Mouse (Mus musculus) colon, adult 2 months (tissue): Measurements from ENCODE around the gene Fitm2. TPM values are rescaled to one million over a fixed set of nuclear protein-coding genes. Genes with fewer than 3 reads are reported as not detected.

ENCODE experiments used
- polyA plus RNA-seq: library from polyadenylated mRNA; depleted of rRNA; stranded (reverse); fragments of >200 nt; gene quantifications from 2 replicates; pipeline ENCODE4 v1.2.3, GENCODE M21; 2012; rRNA removed

Gene Fitm2
- polyA plus RNA-seq: 8.9 and 9.1 TPM in 2 replicates

DNA sequence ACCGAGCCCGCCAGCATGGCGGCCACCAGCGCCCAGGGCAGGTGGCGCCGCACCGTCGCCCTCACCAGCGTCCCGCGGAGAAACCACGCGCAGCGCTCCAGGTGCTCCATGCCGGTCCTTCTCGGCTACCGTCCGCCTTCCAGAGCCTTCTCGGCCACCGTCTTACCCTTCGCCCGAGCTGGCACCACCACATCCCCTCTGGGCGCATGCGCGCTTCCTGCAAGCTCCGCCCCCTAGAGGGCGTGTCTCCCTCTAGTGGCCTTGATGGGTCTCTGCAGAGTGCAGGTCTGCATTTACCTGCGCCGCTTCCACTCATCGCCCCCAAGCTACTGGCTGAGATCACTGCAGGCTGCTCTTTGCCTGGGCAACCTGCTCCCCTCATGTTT lies at the start of gene Fitm2:
Gene Fitm2, minus strand, starts transcription at position 164 of the 386 bp plus-strand sequence.

GRCm38 (mm10) chr2:163506300-163507004 lies 34.0 kb upstream of the Fitm2 start, which contains the start of gene Hnf4a:
TSS of gene Hnf4a (plus strand) at chr2:163506808.

DNA sequence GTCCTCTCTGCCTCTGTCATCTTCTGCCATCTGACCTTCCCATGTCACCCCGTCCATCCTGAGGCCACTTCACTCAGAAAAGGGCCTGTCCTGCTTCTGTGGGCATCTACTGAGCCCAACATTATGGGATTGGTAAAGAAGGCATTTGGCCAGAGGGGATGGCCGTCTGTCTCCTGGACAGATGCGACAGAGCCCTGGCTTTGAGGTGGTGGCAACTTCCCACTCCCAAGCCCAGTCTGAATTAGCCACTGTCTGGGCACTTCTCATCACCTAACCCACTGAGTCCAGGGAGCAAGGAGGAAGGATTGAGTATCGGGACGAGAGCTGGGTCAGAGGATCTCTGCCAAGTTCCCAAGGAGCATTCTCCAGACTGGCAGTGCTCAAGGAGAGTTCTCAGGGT lies 19.6 kb upstream of the Fitm2 start, which contains the start of gene R3hdml:
Gene R3hdml, plus strand, starts transcription at position 301 of the 400 bp plus-strand sequence.

GRCm38 (mm10) chr2:163438246-163438618 lies 34.2 kb downstream of the Fitm2 start, which contains the start of gene Gdap1l1:
TSS of gene Gdap1l1 (plus strand) at chr2:163438476.

GRCm38 (mm10) chr2:163424597-163424996 lies 47.8 kb downstream of the Fitm2 start, which contains the start of gene Oser1:
TSS of gene Oser1 (minus strand) at chr2:163424697.

Other genes starting within 250 kb of the Fitm2 start
- gene Jph2, start 74.6 kb downstream of the Fitm2 start, polyA plus RNA-seq: 66.9 and 78.2 TPM in 2 replicates
- gene Oser1, start 47.9 kb downstream of the Fitm2 start, polyA plus RNA-seq: 7.3 and 10.6 TPM in 2 replicates
- gene Gdap1l1, start 34.2 kb downstream of the Fitm2 start, polyA plus RNA-seq: 3.4 and 3.9 TPM in 2 replicates
- 0.96 and 1.2 TPM in 2 replicates for gene R3hdml, start 19.7 kb upstream of the Fitm2 start, polyA plus RNA-seq
- gene Hnf4a, start 34.2 kb upstream of the Fitm2 start, polyA plus RNA-seq: 585 and 658 TPM in 2 replicates
- gene Ttpal, start 129.7 kb upstream of the Fitm2 start, polyA plus RNA-seq: 15.5 and 21.1 TPM in 2 replicates
- 179 and 235 TPM in 2 replicates for gene Serinc3, start 172.5 kb upstream of the Fitm2 start, polyA plus RNA-seq
- gene Pkig, start 185.8 kb upstream of the Fitm2 start, polyA plus RNA-seq: 95.9 and 103 TPM in 2 replicates